Comparison of ENCODE assay signal across 23 mouse cellular contexts in genomic region chr4:139804896-139805295, GRCm38 (mm10). TPM values are rescaled to one million over a fixed set of nuclear protein-coding genes. Genes with fewer than 3 reads are reported as not detected.
DNase-seq lines count a peak whose midpoint lies in the region; ATAC-seq lines count a peak whose summit lies in the region.
"Had no signal": no experiment of that assay in that cellular context is flagged by ENCODE, and none has a peak within 500 bp of the region (broad histone marks: within the 10 kb centered on the region; RNA-seq: fewer than 3 reads in every experiment).

No protein-coding gene starts in this region.

- WGBS in midbrain, embryonic 10.5 days = 79% methylated on average over 8 of the region's 8 CpGs
- WGBS in midbrain, embryonic 15.5 days = 83% methylated on average over 8 of the region's 8 CpGs

- peaks cover 96% of the 10 kb centered on the region for H3K4me1 ChIP-seq in midbrain, embryonic 10.5 days
- peaks cover 24% of the 10 kb centered on the region for H3K4me1 ChIP-seq in midbrain, embryonic 15.5 days

- ATAC-seq in midbrain, embryonic 15.5 days (replicated peaks) = no peak
- ATAC-seq: forebrain, embryonic 16.5 days; hindbrain, postnatal 0 days had no signal

- H3K9ac ChIP-seq in midbrain, embryonic 15.5 days = no peak overlapping the region
- H3K9ac ChIP-seq: embryonic facial prominence, embryonic 12.5 days; forebrain, embryonic 12.5 days; heart, embryonic 13.5 days had no signal

- no peak overlapping the region for H3K4me2 ChIP-seq in midbrain, embryonic 15.5 days
- H3K4me2 ChIP-seq: embryonic facial prominence, embryonic 12.5 days; forebrain, embryonic 12.5 days; heart, embryonic 13.5 days; hindbrain, embryonic 12.5 days had no signal

- no peak overlapping the region for H3K4me3 ChIP-seq in midbrain, embryonic 10.5 days
- H3K4me3 ChIP-seq in midbrain, embryonic 15.5 days = no peak overlapping the region
- H3K4me3 ChIP-seq: embryonic facial prominence, embryonic 12.5 days; forebrain, embryonic 12.5 days; gastrocnemius, adult 2 months; heart, embryonic 13.5 days; hindbrain, embryonic 12.5 days had no signal

- DNase-seq in adrenal gland, postnatal 10 days = peak; percentile 22
- no peak for DNase-seq in adrenal gland, adult 18-20 months (ENCODE audit: low spot score in 2 of 2)
- no peak for DNase-seq in midbrain, embryonic 10.5 days (ENCODE audit: low spot score)
- DNase-seq in brain, adult 2 months (ENCODE audit: low read depth, low spot score) = peak; percentile 31
- DNase-seq in heart, adult 8-10 months (ENCODE audit: low spot score) = no peak
- DNase-seq: cerebellum, adult 11-12 months; cerebellum, adult 9-10 months; cerebellum, postnatal 25 days; gastrocnemius, adult 2 months; gastrocnemius, postnatal 25 days; heart, postnatal 36 days; kidney, adult 11 months had no signal

- H3K36me3 ChIP-seq in midbrain, embryonic 10.5 days = no peaks in the 10 kb centered on the region
- H3K36me3 ChIP-seq in midbrain, embryonic 15.5 days (replicated peaks) = no peaks in the 10 kb centered on the region
- H3K36me3 ChIP-seq: embryonic facial prominence, embryonic 12.5 days; forebrain, embryonic 12.5 days; heart, embryonic 13.5 days; hindbrain, embryonic 12.5 days had no signal

- H3K27me3 ChIP-seq in midbrain, embryonic 10.5 days (ENCODE audit: low read depth, poor library complexity, severe bottlenecking) = peaks cover 99% of the 10 kb centered on the region
- peaks cover 44% of the 10 kb centered on the region for H3K27me3 ChIP-seq in midbrain, embryonic 15.5 days (replicated peaks)

- H3K27ac ChIP-seq in midbrain, embryonic 10.5 days (replicated peaks) = peak overlapping the region; percentile 86
- H3K27ac ChIP-seq in midbrain, embryonic 15.5 days = no peak overlapping the region
- H3K27ac ChIP-seq: embryonic facial prominence, embryonic 12.5 days; forebrain, embryonic 12.5 days; gastrocnemius, adult 2 months; heart, embryonic 13.5 days; hindbrain, embryonic 12.5 days; hindbrain, postnatal 0 days had no signal

- H3K9me3 ChIP-seq in midbrain, embryonic 10.5 days (replicated peaks) = no peaks in the 10 kb centered on the region
- H3K9me3 ChIP-seq in midbrain, embryonic 15.5 days = no peaks in the 10 kb centered on the region
- H3K9me3 ChIP-seq: embryonic facial prominence, embryonic 12.5 days; forebrain, embryonic 12.5 days; heart, embryonic 13.5 days; hindbrain, embryonic 12.5 days had no signal

RNA-seq across cellular contexts. Expression of gene Pax7, which starts 28.4 kb away (rescaled TPM):
- total RNA-seq in adrenal gland, postnatal 10 days (2021) = under 1 TPM; 0.15 to 0.64 TPM
- total RNA-seq in adrenal gland, adult 18-20 months (2021) = not detected
- polyA plus RNA-seq in midbrain, embryonic 10.5 days (2016; fragmentation: Nextera tagmentation; extraction: Ambion mirVana) = 1.3 and 1.8 TPM in 2 replicates
- polyA plus RNA-seq in midbrain, embryonic 15.5 days (2015; fragmentation: Nextera tagmentation; extraction: Ambion mirVana) = 3.5 and 3.8 TPM in 2 replicates
- not detected for total RNA-seq in heart, adult 8-10 months (2022)
- total RNA-seq: granulocyte monocyte progenitor cell, adult 5-6 weeks; heart, postnatal 36 days had no signal
- polyA plus RNA-seq: cortical plate, adult 2 months; forebrain, embryonic 16.5 days; heart, embryonic 13.5 days; heart, postnatal 0 days; intestine, embryonic 14.5 days had no signal

Comparison
In these comparisons a context has a peak if more than half of its experiments do, and no peak if none do; other contexts are left out.
1. DNase-seq: peak in adrenal gland, postnatal 10 days (single experiment) and brain, adult 2 months (single experiment); none in adrenal gland, adult 18-20 months (0 of 2), midbrain, embryonic 10.5 days (single experiment) and heart, adult 8-10 months (single experiment).